Mouse (Mus musculus) neural tube, embryonic 13.5 days (tissue): ENCODE measurements at regions not wholly inside any gene's neighbourhood (a gene's known extent, or its start where the extent isn't known, plus 50 kb on each side); places are given as distances from the start of the nearest gene placed in this dataset.
"Not testable (repeated sequence)": the region's sequence is repeated elsewhere in the genome, so short reads cannot be mapped to it uniquely, and the experiment has no call there.

ENCODE experiments used
- ATAC-seq: fragments of 200-750 bp; cut with Nextera tagmentation; 2 replicates; pipeline ENCODE4 v1.8.0; 2017; ENCODE audit warnings: low read depth, mild to moderate bottlenecking, moderate TSS enrichment, moderate library complexity
- H3K27ac ChIP-seq: fragments of 300-500 bp; sonication (generic); replicated peaks from 2 replicates; pipeline ENCODE4 v1.5.1; 2015; ENCODE audit warnings: moderate library complexity, mild to moderate bottlenecking, inconsistent platforms
- H3K27me3 ChIP-seq: fragments of 300-500 bp; sonication (generic); 2 replicates; pipeline ENCODE4 v1.6.1; 2015; ENCODE audit warnings: mild to moderate bottlenecking, inconsistent platforms
- H3K36me3 ChIP-seq: fragments of 300-500 bp; sonication (generic); 2 replicates; pipeline ENCODE4 v1.6.1; 2015; ENCODE audit warnings: mild to moderate bottlenecking, inconsistent platforms
- H3K4me1 ChIP-seq: fragments of 300-500 bp; sonication (generic); replicated peaks from 2 replicates; pipeline ENCODE4 v1.6.1; 2015; ENCODE audit warnings: inconsistent platforms
- H3K4me2 ChIP-seq: fragments of 300-500 bp; sonication (generic); 2 replicates; pipeline ENCODE4 v1.6.1; 2015; ENCODE audit warnings: inconsistent platforms, mild to moderate bottlenecking, moderate library complexity
- H3K4me3 ChIP-seq: fragments of 300-500 bp; sonication (generic); 2 replicates; pipeline ENCODE4 v1.5.1; 2015; ENCODE audit warnings: mild to moderate bottlenecking, inconsistent platforms
- H3K9ac ChIP-seq: fragments of 300-500 bp; sonication (generic); 2 replicates; pipeline ENCODE4 v1.6.1; 2015; ENCODE audit warnings: moderate library complexity, mild to moderate bottlenecking, inconsistent platforms
- H3K9me3 ChIP-seq: fragments of 300-500 bp; sonication (generic); 2 replicates; pipeline ENCODE4 v1.6.1; 2016; ENCODE audit warnings: inconsistent platforms
- WGBS: fragments of 180-500 bp; shearing (Covaris S2); methylation state at CpG from one replicate; pipeline ENCODE4 v1.1.7; 2015; 5-methylcytosine and 5-hydroxymethylcytosine counted together

- no peaks in the 10 kb centered on the region for H3K9me3 ChIP-seq
- H3K36me3 ChIP-seq = no peaks in the 10 kb centered on the region
- no peak overlapping the region for H3K27ac ChIP-seq
- whole genome bisulfite sequencing = 9% methylated on average over 49 of the region's 49 CpGs
- H3K4me2 ChIP-seq = peak overlapping the region; percentile 100
- peaks cover 28% of the 10 kb centered on the region for H3K4me1 ChIP-seq
- peaks cover 49% of the 10 kb centered on the region for H3K27me3 ChIP-seq
- peak; percentile 57 for ATAC-seq
- H3K9ac ChIP-seq = peak overlapping the region; percentile 65
- peak overlapping the region; percentile 63 for H3K4me3 ChIP-seq
These were observed 83.0 kb downstream of the Ulbp1 start for GRCm38 (mm10) chr10:7390239-7391091.

GRCm38 (mm10) chr10:7358791-7359190 is 114.6 kb downstream of the Ulbp1 start:
- 53% methylated on average over 3 of the region's 3 CpGs for WGBS

GRCm38 (mm10) chr10:7344290-7344689 is 129.1 kb downstream of the Ulbp1 start:
- not testable (repeated sequence) for H3K36me3 ChIP-seq, H3K9me3 ChIP-seq, H3K9ac ChIP-seq, H3K4me2 ChIP-seq, H3K27me3 ChIP-seq, H3K4me3 ChIP-seq, ATAC-seq, H3K4me1 ChIP-seq, H3K27ac ChIP-seq
- WGBS = 95% methylated on average over 13 of the region's 13 CpGs

More at GRCm38 (mm10) chr10:7358791-7359190, 114.6 kb downstream of the Ulbp1 start:
- H3K36me3 ChIP-seq, H3K27ac ChIP-seq, ATAC-seq, H3K27me3 ChIP-seq, H3K9ac ChIP-seq, H3K4me3 ChIP-seq, H3K4me1 ChIP-seq, H3K9me3 ChIP-seq, H3K4me2 ChIP-seq: not testable (repeated sequence)

- not testable (repeated sequence) for H3K9me3 ChIP-seq
- WGBS = over 99% methylated on average over 8 of the region's 8 CpGs
These were observed 129.7 kb downstream of the Ulbp1 start for GRCm38 (mm10) chr10:7343736-7344135.

GRCm38 (mm10) chr10:7333077-7333747 is 121.2 kb upstream of the Cnksr3 start:
- Histone ChIP-seq H3K36me3 (no peaks in the 10 kb centered on the region), H3K9ac (no peak overlapping the region), H3K27me3 (no peaks in the 10 kb centered on the region), H3K27ac (no peak overlapping the region), H3K4me3 (no peak overlapping the region), H3K9me3 (no peaks in the 10 kb centered on the region), H3K4me1 (no peaks in the 10 kb centered on the region), H3K4me2 (no peak overlapping the region)
- WGBS = 46% methylated on average over 11 of the region's 11 CpGs
- ATAC-seq = peak; percentile 93

More at GRCm38 (mm10) chr10:7343736-7344135, 129.7 kb downstream of the Ulbp1 start:
- H3K4me1 ChIP-seq, H3K9ac ChIP-seq, H3K36me3 ChIP-seq, H3K4me2 ChIP-seq, H3K4me3 ChIP-seq, H3K27me3 ChIP-seq, ATAC-seq, H3K27ac ChIP-seq: not testable (repeated sequence)

- no peaks in the 10 kb centered on the region for H3K36me3 ChIP-seq
- H3K9me3 ChIP-seq = no peaks in the 10 kb centered on the region
- WGBS = 30% methylated on average over 3 of the region's 3 CpGs
- H3K4me1 ChIP-seq = no peaks in the 10 kb centered on the region
- no peak overlapping the region for H3K4me2 ChIP-seq
- ATAC-seq = no peak
- H3K27me3 ChIP-seq = no peaks in the 10 kb centered on the region
- H3K9ac ChIP-seq = no peak overlapping the region
- H3K27ac ChIP-seq = no peak overlapping the region
- no peak overlapping the region for H3K4me3 ChIP-seq
These were observed 116.2 kb upstream of the Cnksr3 start for GRCm38 (mm10) chr10:7328262-7328661.

GRCm38 (mm10) chr10:7327046-7327445 is 115.0 kb upstream of the Cnksr3 start:
- WGBS = 92% methylated on average over 3 of the region's 3 CpGs
- not testable (repeated sequence) for H3K36me3 ChIP-seq, H3K4me1 ChIP-seq, H3K9me3 ChIP-seq, H3K4me3 ChIP-seq, H3K27me3 ChIP-seq, H3K4me2 ChIP-seq, H3K9ac ChIP-seq, H3K27ac ChIP-seq, ATAC-seq

GRCm38 (mm10) chr10:7325074-7325473 is 113.0 kb upstream of the Cnksr3 start:
- WGBS = 67% methylated on average over 4 of the region's 4 CpGs
- no peaks in the 10 kb centered on the region for H3K36me3 ChIP-seq
- ATAC-seq = no peak
- no peak overlapping the region for H3K4me2 ChIP-seq
- no peaks in the 10 kb centered on the region for H3K4me1 ChIP-seq
- H3K4me3 ChIP-seq = no peak overlapping the region
- H3K9me3 ChIP-seq = no peaks in the 10 kb centered on the region
- H3K27ac ChIP-seq = no peak overlapping the region
- H3K27me3 ChIP-seq = no peaks in the 10 kb centered on the region
- no peak overlapping the region for H3K9ac ChIP-seq

GRCm38 (mm10) chr10:7323258-7323657 is 111.2 kb upstream of the Cnksr3 start:
- ATAC-seq = no peak
- 34% methylated on average over 3 of the region's 3 CpGs for WGBS
- no peak overlapping the region for H3K4me2 ChIP-seq

GRCm38 (mm10) chr10:7309927-7310326 is 97.9 kb upstream of the Cnksr3 start:
- no peak overlapping the region for H3K9ac ChIP-seq
- H3K36me3 ChIP-seq = no peaks in the 10 kb centered on the region
- no peaks in the 10 kb centered on the region for H3K4me1 ChIP-seq
- no peaks in the 10 kb centered on the region for H3K27me3 ChIP-seq
- WGBS = 93% methylated on average over 3 of the region's 3 CpGs
- no peak overlapping the region for H3K27ac ChIP-seq
- no peaks in the 10 kb centered on the region for H3K9me3 ChIP-seq
- ATAC-seq = no peak
- H3K4me3 ChIP-seq = no peak overlapping the region
- H3K4me2 ChIP-seq = no peak overlapping the region

More at GRCm38 (mm10) chr10:7323258-7323657, 111.2 kb upstream of the Cnksr3 start:
- no peak overlapping the region for H3K27ac ChIP-seq
- H3K27me3 ChIP-seq = no peaks in the 10 kb centered on the region
- no peak overlapping the region for H3K9ac ChIP-seq
- H3K36me3 ChIP-seq = no peaks in the 10 kb centered on the region
- H3K9me3 ChIP-seq = no peaks in the 10 kb centered on the region
- no peak overlapping the region for H3K4me3 ChIP-seq
- no peaks in the 10 kb centered on the region for H3K4me1 ChIP-seq

- H3K36me3 ChIP-seq, H3K9me3 ChIP-seq, ATAC-seq, H3K9ac ChIP-seq, H3K4me2 ChIP-seq, H3K4me3 ChIP-seq, H3K27ac ChIP-seq, H3K27me3 ChIP-seq, H3K4me1 ChIP-seq: not testable (repeated sequence)
- WGBS = 59% methylated on average over 3 of the region's 3 CpGs
These were observed 93.8 kb upstream of the Cnksr3 start for GRCm38 (mm10) chr10:7305881-7306280.

- no peaks in the 10 kb centered on the region for H3K36me3 ChIP-seq
- WGBS = 95% methylated on average over 7 of the region's 7 CpGs
- H3K27ac ChIP-seq = no peak overlapping the region
- H3K9ac ChIP-seq = no peak overlapping the region
- ATAC-seq = no peak
- H3K4me1 ChIP-seq = no peaks in the 10 kb centered on the region
- no peak overlapping the region for H3K4me2 ChIP-seq
- H3K27me3 ChIP-seq = no peaks in the 10 kb centered on the region
- no peak overlapping the region for H3K4me3 ChIP-seq
- no peaks in the 10 kb centered on the region for H3K9me3 ChIP-seq
These were observed 86.3 kb upstream of the Cnksr3 start for GRCm38 (mm10) chr10:7298377-7298776.
